Mouse (Mus musculus) urinary bladder, postnatal 25 days (tissue): ENCODE data around the gene Nrxn3.

Experiments
- DNase-seq: peaks from one replicate; pipeline ENCODE4 v3.0.0; 2022; ENCODE audit warnings: low spot score

The Nrxn3 gene

GRCm38 (mm10) chr12:89331474-89332263 is 609.0 kb downstream of the Nrxn3 start:
- DNase-seq, result no peak

- DNase-seq, result no peak
Observed at GRCm38 (mm10) chr12:89333486-89333885, 610.8 kb downstream of the Nrxn3 start.

GRCm38 (mm10) chr12:89364850-89365249 is 642.2 kb downstream of the Nrxn3 start:
- DNase-seq, result no peak

- DNase-seq, result no peak
Observed at GRCm38 (mm10) chr12:89369939-89370338, 647.3 kb downstream of the Nrxn3 start.

GRCm38 (mm10) chr12:89376600-89376999 is 653.9 kb downstream of the Nrxn3 start:
- DNase-seq, result no peak

- DNase-seq, result no peak
Observed at GRCm38 (mm10) chr12:89377051-89377643, 654.5 kb downstream of the Nrxn3 start.

GRCm38 (mm10) chr12:89377687-89378086 is 655.0 kb downstream of the Nrxn3 start:
- no peak for DNase-seq

- no peak for DNase-seq
Observed at GRCm38 (mm10) chr12:89383254-89383653, 660.6 kb downstream of the Nrxn3 start.

- DNase-seq, result no peak
Observed at GRCm38 (mm10) chr12:89395121-89395792, 672.6 kb downstream of the Nrxn3 start.

GRCm38 (mm10) chr12:89436519-89436918 is 713.8 kb downstream of the Nrxn3 start:
- no peak for DNase-seq

GRCm38 (mm10) chr12:89442323-89443038 is 719.8 kb downstream of the Nrxn3 start:
- no peak for DNase-seq

GRCm38 (mm10) chr12:89450667-89451298 is 728.1 kb downstream of the Nrxn3 start:
- peak; percentile 8 for DNase-seq

GRCm38 (mm10) chr12:89470226-89470625 is 747.5 kb downstream of the Nrxn3 start:
- DNase-seq, result no peak

- no peak for DNase-seq
Observed at GRCm38 (mm10) chr12:89471289-89471688, 748.6 kb downstream of the Nrxn3 start.

GRCm38 (mm10) chr12:89471874-89472273 is 749.2 kb downstream of the Nrxn3 start:
- DNase-seq, result no peak

- peak; percentile 4 for DNase-seq
Observed at GRCm38 (mm10) chr12:89479096-89479495, 756.4 kb downstream of the Nrxn3 start.

- DNase-seq, result no peak
Observed at GRCm38 (mm10) chr12:89482223-89482622, 759.5 kb downstream of the Nrxn3 start.

GRCm38 (mm10) chr12:89504026-89504425 is 781.4 kb downstream of the Nrxn3 start:
- DNase-seq, result no peak

- peak; percentile 19 for DNase-seq
Observed at GRCm38 (mm10) chr12:89505121-89505764, 782.6 kb downstream of the Nrxn3 start.

- DNase-seq, result no peak
Observed at GRCm38 (mm10) chr12:89508970-89509369, 786.3 kb downstream of the Nrxn3 start.

- peak; percentile 15 for DNase-seq
Observed at GRCm38 (mm10) chr12:89513759-89514158, 791.1 kb downstream of the Nrxn3 start.
